Mouse (Mus musculus) lung, postnatal 0 days (tissue): ENCODE results near the gene Polr1d.

ENCODE experiments used
- CTCF ChIP-seq: IDR thresholded peaks from 2 replicates; pipeline ENCODE4 v1.5.1; 2016; ENCODE audit warnings: antibody characterized with exemption, mild to moderate bottlenecking
- EP300 ChIP-seq: IDR thresholded peaks from 2 replicates; pipeline ENCODE4 v1.6.1; 2016; ENCODE audit warnings: antibody characterized with exemption, mild to moderate bottlenecking, control low read depth

- TF ChIP-seq CTCF, result no peak
- TF ChIP-seq EP300, result no peak
Measured at GRCm38 (mm10) chr5:147159320-147159719, 82.5 kb downstream of the Polr1d start.
